Mouse (Mus musculus): ENCODE results near the gene Kcnc1. TPM values are rescaled to one million over a fixed set of nuclear protein-coding genes. Genes with fewer than 3 reads are reported as not detected.

Gene Kcnc1
- total and polyA plus RNA-seq, 3 experiments = 0.08 to 0.14 TPM; not detected in 1

DNA sequence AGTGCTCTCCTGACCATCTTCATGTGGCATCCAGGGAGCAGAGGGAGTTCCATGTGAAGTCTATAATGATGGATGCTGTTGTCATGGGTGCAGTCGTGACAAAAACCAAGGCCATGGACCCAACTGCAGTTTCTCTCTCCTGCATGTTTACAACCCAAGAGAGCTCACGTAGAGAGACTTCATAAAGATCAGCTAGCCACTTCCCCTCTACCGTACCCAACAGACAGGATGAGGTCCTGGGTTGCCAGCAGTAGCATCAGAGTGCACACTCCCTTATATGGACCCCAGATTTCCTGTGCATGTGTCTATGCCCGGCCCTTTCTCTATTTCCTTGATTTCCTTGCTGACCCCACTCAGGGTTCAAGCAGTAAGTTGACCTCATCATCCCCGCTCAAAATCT, 4.6 kb upstream of the Kcnc1 start:
- TF ChIP-seq MAZ (IDR thresholded peaks at IDR 0.05; ENCODE audit: low read depth, low read length) (no peak), HCFC1 (IDR thresholded peaks at IDR 0.05; ENCODE audit: low read depth, low read length) (no peak), KAT2A (IDR thresholded peaks at IDR 0.05; ENCODE audit: insufficient replicate concordance, low read length) (no peak), ZKSCAN1 (IDR thresholded peaks at IDR 0.05; ENCODE audit: borderline replicate concordance, low read depth, low read length) (no peak), SMC3 (IDR thresholded peaks at IDR 0.05; ENCODE audit: low read depth, low read length) (no peak), RAD21 (IDR thresholded peaks at IDR 0.05; ENCODE audit: low read depth, low read length) (no peak), JUN (IDR thresholded peaks at IDR 0.05; ENCODE audit: insufficient read depth, low read depth, low read length) (no peak), POLR2AphosphoS2 (IDR thresholded peaks at IDR 0.05; ENCODE audit: low read depth, low read length) (no peak), CHD1 (IDR thresholded peaks at IDR 0.05; ENCODE audit: low read depth, low read length) (no peak), EP300 (IDR thresholded peaks at IDR 0.05; ENCODE audit: low read length) (no peak), USF1 (IDR thresholded peaks at IDR 0.05; ENCODE audit: low read depth, low read length) (no peak), BHLHE40 (IDR thresholded peaks at IDR 0.05; ENCODE audit: low read depth, low read length) (no peak), MYC (IDR thresholded peaks at IDR 0.05; ENCODE audit: low read depth, low read length) (no peak), PAX5 (IDR thresholded peaks at IDR 0.05; ENCODE audit: low read length) (no peak), E2F4 (IDR thresholded peaks at IDR 0.05; ENCODE audit: insufficient replicate concordance, low read depth, low read length) (no peak), MEF2A (IDR thresholded peaks at IDR 0.05; ENCODE audit: borderline replicate concordance, low read depth, low read length) (no peak)
- H3K9ac ChIP-seq (ENCODE audit: insufficient read depth, low read depth) = no peak overlapping the region
- H3K79me2 ChIP-seq (replicated peaks; ENCODE audit: control insufficient read depth, extremely low read depth, insufficient read depth, poor library complexity, severe bottlenecking) = no peaks in the 10 kb centered on the region
- no peak overlapping the region for H3K4me3 ChIP-seq (replicated peaks in 1 of 3; ENCODE audit: low read depth in 2 of 3, low read length in 2 of 3, poor library complexity in 1 of 3)
- in situ Hi-C loops (cut with MboI; ENCODE audit: low pct_ligation_motif_present, low pct_unique_long_range_greater_than_20kb, low sequenced_read_pairs) (loop anchor here (5.0 kb wide), 1 partner anchor 216 kb away; no protein-coding TSS in a partner anchor), dilution Hi-C loops (cut with MboI; ENCODE audit: extremely low pct_ligation_motif_present, extremely low pct_unique_long_range_greater_than_20kb, low sequenced_read_pairs) (no loop called here)
- no peak for DNase-seq (ENCODE audit: extremely low read depth)
- no peak overlapping the region for H3K4me2 ChIP-seq (ENCODE audit: insufficient read depth, low read depth, poor library complexity, severe bottlenecking)
- peaks cover 9% of the 10 kb centered on the region for H3K9me3 ChIP-seq (replicated peaks; ENCODE audit: low read length)
- H3K27ac ChIP-seq (ENCODE audit: insufficient read depth, low read depth) = no peak overlapping the region
- H3K4me1 ChIP-seq (ENCODE audit: control insufficient read depth in 1 of 2, insufficient read depth in 2 of 2) = peaks cover 6 to 56% of the 10 kb centered on the region in 2 experiments
- no peaks in the 10 kb centered on the region for H3K27me3 ChIP-seq (replicated peaks)
- no peaks in the 10 kb centered on the region for H3K36me3 ChIP-seq (replicated peaks in 1 of 2; ENCODE audit: control insufficient read depth in 1 of 2, insufficient read depth in 1 of 2, low read length in 1 of 2)

DNA sequence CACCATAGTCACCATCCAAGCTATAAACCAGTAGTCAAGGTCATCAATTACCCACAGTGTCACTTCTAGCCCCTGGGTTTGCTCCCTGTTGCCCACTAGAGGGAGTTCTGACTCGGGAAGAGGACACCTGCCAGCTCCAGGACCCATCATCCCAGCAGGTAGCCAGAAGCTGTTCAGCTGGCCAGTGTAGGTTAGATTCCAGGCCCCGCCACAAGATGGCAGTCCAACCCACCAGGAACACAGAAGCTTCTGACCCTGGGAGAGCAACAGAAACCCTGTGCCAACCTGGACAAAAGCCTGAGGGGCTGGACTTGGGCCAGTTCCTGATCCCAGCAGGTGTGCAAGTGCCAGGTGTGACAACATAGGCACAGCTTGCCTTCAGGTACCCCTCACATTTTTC, 3.2 kb upstream of the Kcnc1 start:
- dilution Hi-C loops (cut with MboI; ENCODE audit: extremely low pct_ligation_motif_present, extremely low pct_unique_long_range_greater_than_20kb, low sequenced_read_pairs) (no loop called here), in situ Hi-C loops (cut with MboI; ENCODE audit: low pct_ligation_motif_present, low pct_unique_long_range_greater_than_20kb, low sequenced_read_pairs) (loop anchor here (5.0 kb wide), 1 partner anchor 214 kb away; no protein-coding TSS in a partner anchor)
- Histone ChIP-seq H3K36me3 (replicated peaks in 1 of 2; ENCODE audit: control insufficient read depth in 1 of 2, insufficient read depth in 1 of 2, low read length in 1 of 2) (peaks cover 0 to 5% of the 10 kb centered on the region in 2 experiments), H3K27me3 (replicated peaks) (no peaks in the 10 kb centered on the region), H3K27ac (ENCODE audit: insufficient read depth, low read depth) (no peak overlapping the region), H3K4me2 (ENCODE audit: insufficient read depth, low read depth, poor library complexity, severe bottlenecking) (peak overlapping the region; percentile 76), H3K4me3 (replicated peaks in 1 of 3; ENCODE audit: low read depth in 2 of 3, low read length in 2 of 3, poor library complexity in 1 of 3) (peak overlapping the region in 1 of 3 experiments; percentile 13), H3K9me3 (replicated peaks; ENCODE audit: low read length) (peaks cover 23% of the 10 kb centered on the region), H3K4me1 (ENCODE audit: control insufficient read depth in 1 of 2, insufficient read depth in 2 of 2) (peaks cover 6 to 56% of the 10 kb centered on the region in 2 experiments), H3K9ac (ENCODE audit: insufficient read depth, low read depth) (peak overlapping the region; percentile 39; the same call in 1 of the 2 replicates), H3K79me2 (replicated peaks; ENCODE audit: control insufficient read depth, extremely low read depth, insufficient read depth, poor library complexity, severe bottlenecking) (no peaks in the 10 kb centered on the region)
- no peak for TF ChIP-seq USF1 (IDR thresholded peaks at IDR 0.05; ENCODE audit: low read depth, low read length)
- TF ChIP-seq IRF4 (IDR thresholded peaks at IDR 0.05; ENCODE audit: low read depth, low read length) = peak; percentile 67
- no peak; the same call in 1 of the 2 replicates for TF ChIP-seq MAX (IDR thresholded peaks at IDR 0.05; ENCODE audit: low read length)
- TF ChIP-seq NELFE (IDR thresholded peaks at IDR 0.05; ENCODE audit: low read depth, low read length) = peak; percentile 48; the same call in 1 of the 2 replicates
- TF ChIP-seq USF2 (conservative IDR thresholded peaks at IDR 0.05; ENCODE audit: low read depth, low read length) = no peak
- TF ChIP-seq ZC3H11A (IDR thresholded peaks at IDR 0.05; ENCODE audit: low read depth, low read length) = peak; percentile 63
- TF ChIP-seq HCFC1 (IDR thresholded peaks at IDR 0.05; ENCODE audit: low read depth, low read length) = no peak
- 0 out of 2 replicates have a peak, but pooled peaks have one; percentile 18 for TF ChIP-seq TCF12 (IDR thresholded peaks at IDR 0.05; ENCODE audit: low read depth, low read length)
- TF ChIP-seq BHLHE40 (IDR thresholded peaks at IDR 0.05; ENCODE audit: low read depth, low read length) = peak; percentile 15; the same call in 1 of the 2 replicates
- TF ChIP-seq SMC3 (IDR thresholded peaks at IDR 0.05; ENCODE audit: low read depth, low read length) = peak; percentile 95
- TF ChIP-seq SIN3A (IDR thresholded peaks at IDR 0.05; ENCODE audit: low read length) = peak; percentile 62; the same call in 1 of the 2 replicates
- TF ChIP-seq ELF1 (IDR thresholded peaks at IDR 0.05; ENCODE audit: low read depth, low read length) = 0 out of 2 replicates have a peak, but pooled peaks have one; percentile 28
- 0 out of 2 replicates have a peak, but pooled peaks have one; percentile 25 for TF ChIP-seq MEF2A (IDR thresholded peaks at IDR 0.05; ENCODE audit: borderline replicate concordance, low read depth, low read length)
- TF ChIP-seq MAFK (IDR thresholded peaks at IDR 0.05; ENCODE audit: insufficient replicate concordance, low read length) = no peak
- TF ChIP-seq KAT2A (IDR thresholded peaks at IDR 0.05; ENCODE audit: insufficient replicate concordance, low read length) = no peak
- TF ChIP-seq RCOR1 (conservative IDR thresholded peaks at IDR 0.05; ENCODE audit: low read depth, low read length) = no peak
- peak; percentile 10; the same call in 1 of the 2 replicates for TF ChIP-seq NRF1 (IDR thresholded peaks at IDR 0.05; ENCODE audit: low read depth, low read length)
- TF ChIP-seq CTCF (conservative IDR thresholded peaks at IDR 0.05 in 1 of 2, IDR thresholded peaks at IDR 0.05 in 1 of 2; ENCODE audit: low read depth in 2 of 2, low read length in 2 of 2) = peak; percentile 80 to 98
- peak; percentile 96 for TF ChIP-seq RAD21 (IDR thresholded peaks at IDR 0.05; ENCODE audit: low read depth, low read length)
- DNase-seq (ENCODE audit: extremely low read depth) = peak; percentile 88

Measured in CH12.LX (cell line).